18 mouse cellular contexts compared by ENCODE assay signal in genomic region chr1:153720935-153721334, GRCm38 (mm10). TPM values are rescaled to one million over a fixed set of nuclear protein-coding genes. Genes with fewer than 3 reads are reported as not detected.
"Had no signal": no experiment of that assay in that cellular context is flagged by ENCODE, and none has a peak within 500 bp of the region (broad histone marks: within the 10 kb centered on the region; RNA-seq: fewer than 3 reads in every experiment).

No protein-coding gene starts in this region.

- H3K9me3 ChIP-seq: limb, embryonic 10.5 days; liver, embryonic 15.5 days; lung, embryonic 15.5 days; midbrain, embryonic 10.5 days; neural tube, embryonic 15.5 days had no signal

- H3K27me3 ChIP-seq: liver, embryonic 15.5 days; lung, embryonic 15.5 days; neural tube, embryonic 15.5 days had no signal

- DNase-seq: kidney, adult 11 months; kidney, adult 9 months; kidney, postnatal 4 days; midbrain, embryonic 14.5 days; right cerebral cortex, adult 18-20 months; right cerebral cortex, postnatal 25 days; thymus, adult 18-20 months; thymus, postnatal 25 days had no signal

- H3K4me1 ChIP-seq: limb, embryonic 10.5 days; liver, embryonic 15.5 days; midbrain, embryonic 10.5 days; neural tube, embryonic 15.5 days had no signal

- H3K27ac ChIP-seq: kidney, postnatal 0 days; layer of hippocampus, adult 2 months; limb, embryonic 10.5 days; liver, embryonic 15.5 days; lung, embryonic 15.5 days; midbrain, embryonic 10.5 days; neural tube, embryonic 15.5 days had no signal

- H3K9ac ChIP-seq: liver, embryonic 15.5 days; lung, embryonic 15.5 days; neural tube, embryonic 15.5 days had no signal

- H3K4me3 ChIP-seq: layer of hippocampus, adult 2 months; limb, embryonic 10.5 days; liver, embryonic 15.5 days; lung, embryonic 15.5 days; midbrain, embryonic 10.5 days; myocyte; neural tube, embryonic 15.5 days had no signal

- H3K4me2 ChIP-seq: liver, embryonic 11.5 days; liver, embryonic 15.5 days; lung, embryonic 15.5 days; neural tube, embryonic 15.5 days had no signal

- H3K36me3 ChIP-seq: limb, embryonic 10.5 days; liver, embryonic 15.5 days; lung, embryonic 15.5 days; midbrain, embryonic 10.5 days; neural tube, embryonic 15.5 days had no signal

RNA-seq across cellular contexts. Expression of gene Rgs16, which starts 19.2 kb away (rescaled TPM):
- total RNA-seq: megakaryocyte, adult 5-6 weeks had no signal
